Mouse (Mus musculus) kidney, postnatal 36 days (tissue): Measurements from ENCODE around the gene Exoc3l.

Experiments
- DNase-seq, 2 experiments: peaks; one replicate each; pipeline ENCODE4 v3.0.0; 2021 to 2022; ENCODE audit warnings: mixed read lengths in 2 of 2

Exoc3l gene

GRCm38 (mm10) chr8:105313622-105314402 is 17.9 kb upstream of the Exoc3l start:
- no peak for DNase-seq

- DNase-seq = no peak
Measured at GRCm38 (mm10) chr8:105312891-105313481, 17.1 kb upstream of the Exoc3l start.

- DNase-seq = no peak
Measured at GRCm38 (mm10) chr8:105311718-105312117, 15.8 kb upstream of the Exoc3l start.

- DNase-seq = no peak
Measured at GRCm38 (mm10) chr8:105310118-105310517, 14.2 kb upstream of the Exoc3l start.

- no peak for DNase-seq
Measured at GRCm38 (mm10) chr8:105309142-105309847, 13.4 kb upstream of the Exoc3l start.

- DNase-seq = no peak
Measured at GRCm38 (mm10) chr8:105308428-105308827, 12.5 kb upstream of the Exoc3l start.

GRCm38 (mm10) chr8:105307670-105308069 is 11.8 kb upstream of the Exoc3l start:
- DNase-seq = no peak

- no peak for DNase-seq
Measured at GRCm38 (mm10) chr8:105306146-105306691, 10.3 kb upstream of the Exoc3l start.

- DNase-seq = peak; percentile 91 to 92
Measured at GRCm38 (mm10) chr8:105305211-105306145, 9.6 kb upstream of the Exoc3l start, which contains the start of gene Elmo3. Gene Elmo3, plus strand, starts transcription at chr8:105305601.

GRCm38 (mm10) chr8:105304325-105305210 is 8.7 kb upstream of the Exoc3l start:
- DNase-seq = no peak

GRCm38 (mm10) chr8:105303874-105304273 is 8.0 kb upstream of the Exoc3l start:
- DNase-seq = no peak

GRCm38 (mm10) chr8:105303396-105303795 is 7.5 kb upstream of the Exoc3l start:
- no peak for DNase-seq

- DNase-seq = no peak
Measured at GRCm38 (mm10) chr8:105299962-105300361, 4.1 kb upstream of the Exoc3l start.

GRCm38 (mm10) chr8:105298351-105299252 is 2.7 kb upstream of the Exoc3l start:
- DNase-seq = no peak

- peak; percentile 96 to 97 for DNase-seq
Measured at GRCm38 (mm10) chr8:105297511-105298192, 1.8 kb upstream of the Exoc3l start, which contains the start of gene E2f4. Gene E2f4, plus strand, starts transcription at chr8:105297663.

- no peak for DNase-seq
Measured at GRCm38 (mm10) chr8:105295256-105295655, 645 bp downstream of the Exoc3l start.

- no peak for DNase-seq
Measured at GRCm38 (mm10) chr8:105294776-105295175, 1.1 kb downstream of the Exoc3l start.

- DNase-seq = no peak
Measured at GRCm38 (mm10) chr8:105293405-105293804, 2.5 kb downstream of the Exoc3l start.

- no peak for DNase-seq
Measured at GRCm38 (mm10) chr8:105292471-105292870, 3.4 kb downstream of the Exoc3l start.
